Mouse (Mus musculus) CD4-positive, CD25-positive, alpha-beta regulatory T cell, adult 2 months (primary cell): Measurements from ENCODE around the gene Srcap.
A peak's percentile ranks its signal among the peaks of the same experiment; 100 is the strongest.
"Not testable (repeated sequence)": the region's sequence is repeated elsewhere in the genome, so short reads cannot be mapped to it uniquely, and the experiment has no call there.

Experiments used
- DNase-seq: peaks from one replicate; pipeline ENCODE4 v3.0.0-alpha.2; 2012; ENCODE audit warnings: low read depth, low spot score

Gene Srcap

DNA sequence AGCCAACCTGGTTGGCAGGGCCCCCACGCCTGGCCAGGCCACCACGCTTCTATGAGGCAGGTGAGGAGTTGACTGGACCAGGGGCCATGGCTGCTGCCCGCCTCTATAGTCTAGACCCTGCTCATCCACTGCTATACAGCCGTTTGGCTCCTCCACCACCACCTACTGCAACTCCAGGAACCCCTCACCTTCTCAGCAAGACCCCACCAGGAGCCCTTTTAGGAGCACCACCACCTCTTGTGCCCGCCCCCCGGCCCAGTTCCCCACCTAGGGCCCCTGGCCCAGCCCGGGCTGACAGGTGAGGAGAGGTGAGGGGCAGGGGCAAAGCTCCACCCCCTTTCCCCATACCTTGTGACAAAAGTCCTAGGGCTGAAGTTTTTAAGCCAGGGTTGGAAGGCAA is 21.8 kb upstream of the Srcap start:
- no peak for DNase-seq

DNA sequence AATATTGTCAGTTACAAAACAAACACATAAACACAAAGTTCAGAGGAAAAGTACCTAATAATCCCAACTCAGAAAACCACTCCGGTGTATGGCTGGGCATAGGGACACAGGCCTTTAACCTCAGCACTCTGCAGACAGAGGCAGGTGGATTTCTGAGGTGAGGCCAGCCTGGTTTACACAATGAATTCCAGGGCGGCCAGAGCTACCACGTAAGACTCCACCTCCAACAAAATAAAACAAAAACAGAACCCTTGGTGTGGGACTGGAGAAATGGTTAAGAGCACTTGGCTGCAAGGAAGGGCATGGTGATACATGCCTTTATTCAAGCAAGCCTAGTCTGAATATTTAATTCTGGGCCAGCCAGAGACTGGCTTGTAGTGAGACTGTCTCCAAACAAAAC is 19.9 kb upstream of the Srcap start:
- DNase-seq = no peak

DNA sequence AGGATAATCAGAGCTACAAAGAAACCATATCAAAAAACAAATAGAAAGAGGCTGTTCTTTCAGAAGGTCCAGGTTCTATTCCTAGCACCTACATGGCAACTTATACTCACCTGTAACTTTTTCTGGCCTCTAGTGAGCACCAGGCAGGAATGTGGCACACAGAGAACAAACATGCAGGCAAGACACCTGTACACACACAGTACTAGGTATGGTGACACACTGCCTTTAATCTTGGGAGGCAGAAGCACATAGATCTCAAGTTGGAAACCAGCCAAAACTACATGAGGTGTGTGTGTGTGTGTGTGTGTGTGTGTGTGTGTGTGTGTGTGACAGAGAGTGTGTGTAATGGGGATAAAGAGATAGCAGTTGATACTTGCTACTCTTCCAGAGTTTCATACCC is 17.1 kb upstream of the Srcap start:
- DNase-seq = no peak

DNA sequence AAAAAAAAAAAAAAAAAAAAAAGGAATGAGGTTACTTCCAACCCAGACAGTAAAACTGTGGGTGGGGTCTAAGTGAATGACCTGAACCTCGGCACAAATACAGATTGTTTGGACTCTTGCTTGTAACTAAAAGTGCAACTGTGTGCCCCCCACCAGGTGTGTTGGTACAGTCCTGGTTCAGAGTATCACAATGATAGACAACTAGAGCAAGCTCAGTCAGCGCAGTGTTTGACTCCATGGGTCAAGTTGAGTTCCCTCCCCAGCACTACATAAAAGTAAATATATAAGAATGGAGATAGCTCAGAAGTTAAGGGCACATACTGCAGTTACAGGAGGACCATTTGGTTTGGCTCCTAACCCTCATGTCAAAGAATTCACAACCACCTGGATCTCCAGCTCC is 14.4 kb upstream of the Srcap start:
- DNase-seq = no peak

DNA sequence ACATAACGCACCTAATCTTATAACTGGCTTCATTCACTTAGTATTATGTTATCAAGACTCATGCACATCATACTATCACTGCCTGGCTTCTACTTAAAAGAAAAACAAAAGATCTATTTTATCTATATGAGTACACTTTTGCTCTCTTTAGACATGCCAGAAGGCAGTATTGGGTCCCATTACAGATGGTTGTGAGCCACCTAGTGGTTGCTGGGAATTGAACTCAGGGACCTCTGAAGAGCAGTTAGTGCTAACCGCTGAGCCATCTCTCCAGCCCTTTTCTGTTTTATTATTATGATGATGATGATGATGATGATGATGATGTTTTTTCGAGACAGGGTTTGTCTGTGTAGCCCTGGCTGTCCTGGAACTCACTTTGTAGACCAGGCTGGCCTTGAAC is 13.4 kb upstream of the Srcap start:
- peak; percentile 74 for DNase-seq

DNA sequence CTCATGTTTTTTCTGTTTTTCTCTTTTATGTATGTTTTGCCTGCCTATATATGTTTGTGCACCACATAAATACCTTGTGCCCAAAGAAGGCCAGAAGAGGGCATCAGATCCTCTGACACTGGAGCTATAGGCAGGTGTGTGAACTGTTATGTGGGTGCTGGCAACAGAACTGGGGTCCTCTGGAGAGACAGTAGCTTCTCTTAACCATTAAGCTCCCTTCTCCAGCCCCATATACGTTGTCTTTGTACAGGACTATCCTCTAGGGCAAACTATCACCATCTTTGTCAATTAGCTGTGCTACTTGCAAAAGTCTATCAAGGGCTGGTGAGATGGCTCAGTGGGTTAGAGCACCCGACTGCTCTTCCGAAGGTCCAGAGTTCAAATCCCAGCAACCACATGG is 3.5 kb upstream of the Srcap start:
- DNase-seq = no peak

DNA sequence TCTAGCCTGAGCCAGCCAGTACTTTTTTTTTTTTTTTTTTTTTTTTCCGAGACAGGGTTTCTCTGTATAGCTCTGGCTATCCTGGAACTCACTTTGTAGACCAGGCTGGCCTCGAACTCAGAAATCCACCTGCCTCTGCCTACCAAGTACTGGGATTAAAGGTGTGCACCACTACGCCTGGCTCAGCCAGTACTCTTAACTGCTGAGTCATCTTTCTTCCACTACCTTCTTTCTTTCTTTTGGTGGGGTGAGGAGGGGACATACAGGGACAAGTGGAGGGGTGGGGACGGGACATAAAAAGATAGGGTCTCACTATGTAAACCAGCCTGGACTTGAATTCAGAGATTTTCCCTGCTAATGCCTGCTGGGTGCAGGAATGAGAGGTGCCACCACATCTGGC is 2.0 kb upstream of the Srcap start:
- DNase-seq = not testable (repeated sequence)

DNA sequence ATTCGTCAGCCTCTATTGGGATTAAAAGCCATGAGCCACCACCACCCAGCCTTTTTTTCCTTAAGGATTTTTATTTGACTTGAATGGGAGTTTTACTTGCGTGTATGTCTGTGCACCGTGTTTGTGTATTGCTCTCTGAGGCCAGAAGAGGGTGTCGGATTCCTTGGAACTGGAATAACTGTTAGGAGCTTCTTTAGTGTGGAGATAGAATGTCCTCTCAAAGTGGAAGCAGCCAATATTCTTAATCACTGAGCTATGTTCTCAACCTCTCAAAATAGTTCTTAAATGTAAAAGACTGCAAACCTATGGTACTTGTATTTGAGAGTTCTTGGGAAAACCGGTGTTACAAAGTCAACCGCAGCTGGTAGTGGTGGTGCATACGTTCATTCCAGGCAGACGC is 542 bp upstream of the Srcap start:
- DNase-seq = peak; percentile 20

DNA sequence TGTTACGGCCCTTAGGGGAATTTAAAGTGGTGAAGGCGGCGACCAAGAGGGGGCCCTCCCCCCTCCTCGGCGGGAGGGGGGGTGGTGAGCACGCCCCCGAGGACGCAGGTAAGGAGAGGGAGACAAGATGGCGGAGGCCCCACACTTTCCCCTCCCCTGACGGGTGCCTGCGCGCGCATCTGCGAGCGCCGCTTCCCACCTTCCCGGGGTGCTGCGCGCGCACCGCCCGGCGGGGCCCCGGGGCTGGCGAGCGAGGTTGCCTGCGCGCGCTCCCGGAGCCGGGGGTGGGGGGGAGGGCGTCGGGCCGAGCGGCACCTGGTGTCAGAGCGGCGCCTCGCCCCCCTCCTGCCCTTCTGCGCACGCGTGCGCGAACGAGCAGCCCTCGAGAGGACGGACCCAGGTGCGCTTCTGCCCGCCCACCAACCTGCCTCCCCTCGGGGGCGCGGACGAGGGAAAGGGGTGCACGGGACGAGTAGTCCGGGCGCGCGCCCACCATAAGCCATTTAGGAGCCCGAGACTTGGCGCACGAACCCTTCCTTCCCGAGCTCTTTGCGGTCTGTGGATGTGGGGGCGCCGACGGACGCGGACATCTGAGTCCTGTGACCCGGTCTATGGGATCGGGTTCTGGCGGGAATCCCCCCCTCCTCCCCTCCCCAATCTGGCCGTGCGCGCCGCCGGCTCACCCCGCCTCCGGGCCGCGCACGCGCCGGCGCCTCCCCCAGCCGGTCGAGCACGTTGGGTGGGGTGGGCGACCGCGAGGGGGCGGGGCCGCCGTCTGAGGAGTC is 640 bp downstream of the Srcap start:
- peak; percentile 97 for DNase-seq

DNA sequence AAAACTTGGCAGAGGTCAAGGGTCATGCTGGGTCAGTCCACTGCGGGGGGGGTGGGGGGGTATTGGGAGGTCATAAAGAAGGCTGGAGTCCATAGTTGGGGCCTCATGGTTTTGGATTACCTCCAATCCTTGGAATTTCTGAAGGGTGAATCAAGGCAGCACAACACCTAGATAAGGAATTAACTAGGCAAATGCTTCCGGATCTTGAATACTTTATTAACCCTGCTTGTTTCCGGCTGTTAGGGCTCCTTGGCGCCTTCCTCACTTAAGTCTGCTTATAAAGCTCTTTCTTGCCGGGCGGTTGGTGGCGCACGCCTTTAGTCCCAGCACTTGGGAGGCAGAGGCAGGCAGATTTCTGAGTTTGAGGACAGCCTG is 1.2 kb downstream of the Srcap start:
- peak; percentile 72 for DNase-seq

DNA sequence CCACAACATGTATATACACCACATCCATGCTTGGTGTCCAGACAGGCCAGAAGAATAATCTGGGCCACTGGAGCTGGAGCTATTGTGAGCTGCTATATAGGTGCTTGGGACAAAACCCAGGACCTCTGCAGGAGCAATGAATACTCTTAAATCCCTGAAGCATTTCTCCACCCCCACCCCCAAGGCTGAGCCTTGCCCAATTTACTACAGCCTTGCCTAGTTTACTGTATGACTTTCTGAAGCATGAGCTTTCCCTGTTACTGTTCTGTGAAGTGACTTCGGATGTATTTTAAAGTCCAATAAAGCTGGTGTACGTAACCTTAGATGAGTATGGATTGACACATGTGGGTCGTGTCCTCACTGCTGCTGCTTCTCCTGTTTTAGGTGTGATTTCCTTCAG is 2.0 kb downstream of the Srcap start:
- DNase-seq = no peak

DNA sequence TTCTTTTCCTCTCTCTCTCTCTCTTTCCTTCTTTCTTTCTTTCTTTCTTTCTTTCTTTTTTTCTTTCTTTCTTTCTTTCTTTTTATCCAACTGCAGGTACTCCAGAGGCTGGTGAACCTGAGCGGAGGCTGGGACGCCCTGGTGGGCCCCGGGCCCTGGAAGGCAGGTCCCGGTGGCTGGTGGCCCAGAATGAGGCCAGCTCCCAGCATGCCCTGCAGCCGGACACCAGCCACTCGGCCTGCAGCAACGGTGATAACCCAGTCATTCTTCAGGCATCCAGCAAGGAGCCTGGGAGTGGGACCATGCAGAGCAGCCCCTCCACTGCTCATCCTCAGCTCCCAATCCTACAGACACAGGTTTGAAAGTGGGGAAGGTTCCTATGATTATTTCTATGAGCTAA is 4.1 kb downstream of the Srcap start:
- DNase-seq = no peak

DNA sequence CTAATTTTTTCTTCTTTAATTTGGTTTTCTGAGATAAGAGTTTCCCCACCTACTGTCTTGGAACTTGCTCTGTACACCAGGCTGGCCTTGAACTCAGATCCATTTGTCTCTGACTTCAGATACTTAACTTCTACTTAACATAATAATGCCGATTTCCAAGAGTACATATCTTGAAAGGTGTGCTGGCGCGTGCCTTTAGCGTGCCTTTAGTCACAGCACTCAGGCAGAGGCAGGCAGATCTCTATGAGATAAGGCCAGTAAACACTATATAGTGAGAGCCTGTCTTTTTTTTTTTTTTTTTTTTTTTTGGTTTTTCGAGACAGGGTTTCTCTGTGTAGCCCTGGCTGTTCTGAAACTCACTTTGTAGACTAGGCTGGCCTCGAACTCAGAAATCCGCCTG is 4.6 kb downstream of the Srcap start:
- DNase-seq = no peak

DNA sequence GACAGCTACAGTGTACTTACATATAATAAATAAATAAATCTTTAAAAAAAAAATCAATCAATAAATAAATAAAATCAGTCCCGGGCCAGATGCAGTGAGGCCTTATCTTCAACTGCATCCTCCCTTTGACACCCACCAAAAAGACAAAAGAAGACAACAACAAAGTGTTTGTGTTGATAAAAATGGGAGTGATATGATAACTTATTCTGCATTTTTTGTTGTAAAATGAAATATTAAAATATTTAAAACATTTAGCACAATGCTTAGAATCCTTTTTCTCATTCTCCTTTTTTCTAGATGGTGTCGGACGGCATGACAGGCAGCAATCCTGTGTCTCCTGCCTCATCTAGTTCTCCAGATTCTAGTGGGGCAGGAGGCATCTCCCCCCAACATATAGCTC is 7.5 kb downstream of the Srcap start, which contains the start of gene Gm42715:
Gene Gm42715 (plus strand): TSS at position 301 of the 400 bp plus-strand sequence.
- no peak for DNase-seq

DNA sequence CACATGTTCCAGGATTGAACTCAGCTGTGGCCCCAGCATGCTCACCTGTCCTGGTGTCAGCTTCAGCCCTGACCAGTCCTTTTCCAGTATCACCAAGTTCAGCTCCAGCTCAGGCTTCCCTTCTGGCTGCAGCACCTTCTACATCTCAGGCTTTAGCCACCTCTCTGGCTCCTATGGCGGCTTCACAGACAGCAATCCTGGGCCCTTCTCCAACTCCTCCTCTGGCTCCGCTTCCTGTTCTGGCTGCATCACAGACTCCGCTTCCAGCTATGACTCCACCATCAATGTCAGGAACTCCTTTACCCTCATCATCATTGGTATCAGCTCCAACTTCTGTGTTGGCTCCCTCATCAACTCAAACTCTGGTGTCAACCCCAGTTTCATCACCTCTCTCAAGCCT is 29.9 kb downstream of the Srcap start:
- DNase-seq = no peak

DNA sequence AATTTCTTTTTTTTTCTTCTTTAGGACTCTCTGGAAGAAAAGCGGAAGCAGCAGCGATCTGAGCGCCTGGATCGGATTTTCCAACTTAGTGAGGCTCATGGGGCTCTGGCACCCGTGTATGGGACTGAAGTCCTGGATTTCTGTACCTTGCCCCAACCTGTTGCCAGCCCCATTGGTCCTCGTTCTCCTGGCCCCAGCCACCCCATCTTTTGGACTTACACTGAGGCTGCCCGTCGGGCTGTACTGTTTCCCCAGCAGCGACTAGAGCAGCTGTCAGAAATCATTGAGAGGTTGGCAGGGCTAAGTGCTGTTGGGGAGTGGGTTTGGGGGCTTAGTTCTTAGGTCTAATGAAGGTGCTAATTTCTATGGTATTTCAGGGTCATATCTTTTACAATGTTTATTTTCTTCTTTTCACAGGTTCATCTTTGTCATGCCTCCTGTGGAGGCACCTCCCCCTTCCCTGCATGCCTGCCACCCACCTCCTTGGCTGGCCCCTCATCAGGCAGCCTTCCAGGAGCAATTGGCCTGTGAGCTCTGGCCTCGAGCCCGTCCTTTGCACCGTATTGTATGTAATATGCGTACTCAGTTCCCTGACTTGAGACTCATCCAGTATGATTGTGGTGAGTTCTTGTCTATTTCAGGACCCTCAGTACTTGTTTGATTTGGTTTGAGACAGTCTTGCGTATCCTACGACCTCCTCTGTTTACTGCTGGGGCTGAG is 37.5 kb downstream of the Srcap start:
- no peak for DNase-seq

DNA sequence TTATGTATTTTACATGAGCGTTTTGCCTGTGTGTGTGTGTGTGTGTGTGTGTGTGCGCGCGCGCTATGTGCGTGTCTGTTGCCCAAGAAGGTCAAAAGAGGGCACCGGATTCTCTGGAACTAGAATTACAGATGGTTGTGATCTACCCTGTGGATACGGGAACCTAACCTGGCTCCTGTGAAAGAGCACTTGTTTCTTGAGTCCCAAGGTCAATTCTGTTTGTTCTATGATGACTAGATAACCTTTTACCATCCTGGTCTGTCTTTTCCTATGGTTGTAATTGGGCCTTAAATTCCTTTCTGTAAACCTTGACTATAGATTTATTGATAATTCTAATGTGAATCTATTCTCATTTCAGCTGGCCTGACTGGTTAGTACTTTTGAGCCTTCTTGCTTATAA is 39.8 kb downstream of the Srcap start:
- no peak for DNase-seq

DNA sequence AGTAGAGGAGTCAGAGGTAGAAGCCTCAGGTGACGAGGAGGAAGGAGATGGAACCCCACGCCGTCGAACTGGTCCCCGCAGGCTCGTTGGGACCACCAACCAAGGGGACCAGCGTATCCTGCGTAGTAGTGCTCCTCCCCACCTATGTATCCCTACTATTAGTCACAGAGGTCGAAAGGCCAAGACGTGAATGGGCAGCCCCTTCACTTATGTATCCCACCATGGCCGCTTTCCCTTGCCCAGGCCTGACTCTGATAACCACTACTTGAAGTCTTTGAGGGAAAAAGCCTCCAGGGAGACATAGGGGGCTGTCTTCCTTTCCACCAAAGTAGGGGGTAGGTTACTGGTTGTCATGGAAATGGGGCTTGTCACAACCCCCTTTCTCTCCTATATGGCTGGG is 48.8 kb downstream of the Srcap start:
- DNase-seq = no peak

DNA sequence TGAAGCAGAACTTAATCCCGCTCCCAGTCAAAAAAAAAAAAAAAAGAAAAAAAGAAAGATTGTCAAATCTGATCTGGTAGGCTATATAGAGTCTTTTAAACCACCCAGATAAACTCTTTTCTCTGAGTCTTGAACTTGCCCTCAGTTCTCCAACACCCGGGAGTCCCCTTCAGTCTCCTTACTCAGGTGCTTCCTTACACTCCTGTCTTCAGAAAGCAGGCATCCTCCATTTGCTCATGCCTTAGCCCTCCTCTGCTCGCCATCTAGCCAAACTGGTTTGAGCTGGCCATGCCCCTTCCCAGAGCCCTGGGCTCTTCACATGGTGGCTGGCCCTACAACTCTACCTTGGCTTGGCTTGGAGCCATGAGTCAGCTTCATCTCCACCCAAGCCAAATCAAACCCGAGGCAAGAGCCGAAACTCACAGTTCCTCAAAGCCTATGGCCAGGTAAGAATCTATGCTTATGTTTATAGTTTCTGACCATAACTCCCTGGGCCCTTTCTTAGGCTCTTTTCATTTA is 49.6 kb downstream of the Srcap start, which contains the start of gene Tmem265:
Gene Tmem265 (plus strand): TSS at position 51 of the 519 bp plus-strand sequence.
- no peak for DNase-seq

DNA sequence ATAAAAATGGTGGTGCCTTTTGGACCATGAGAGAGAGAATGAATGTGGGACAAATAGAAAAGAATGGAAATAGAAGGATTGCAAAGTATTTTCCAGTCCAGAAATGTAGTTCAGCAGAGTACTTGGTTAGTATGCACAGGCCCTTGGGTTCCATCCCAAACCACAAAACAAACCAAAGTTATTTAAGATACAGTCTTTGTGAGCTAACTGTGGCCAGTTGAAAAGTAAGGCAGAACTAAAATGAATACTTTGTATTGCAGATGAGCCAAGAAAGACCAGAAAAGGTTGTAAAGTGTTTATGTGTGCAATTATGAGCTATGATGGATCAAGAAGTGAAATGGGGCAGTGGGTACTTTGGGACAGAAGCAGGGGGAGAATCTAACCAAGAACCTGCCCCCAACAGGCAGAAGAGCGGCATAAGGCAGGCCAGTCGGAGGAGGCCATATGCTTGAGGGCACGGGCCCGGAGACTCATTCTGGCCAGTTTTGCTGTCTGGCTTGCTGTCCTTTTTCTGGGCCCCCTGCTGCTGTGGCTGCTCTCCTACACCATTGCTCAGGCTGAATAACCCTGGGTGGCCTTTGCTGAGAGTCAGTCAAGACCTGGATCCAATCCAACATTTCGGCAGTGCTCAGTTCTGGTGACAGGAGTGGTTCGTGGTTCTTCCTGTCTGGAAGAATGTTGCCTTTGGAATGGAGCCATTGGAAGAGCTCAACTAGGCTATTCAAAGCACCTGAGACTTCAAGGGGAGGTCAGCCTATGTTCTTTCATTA is 52.8 kb downstream of the Srcap start:
- no peak for DNase-seq

DNA sequence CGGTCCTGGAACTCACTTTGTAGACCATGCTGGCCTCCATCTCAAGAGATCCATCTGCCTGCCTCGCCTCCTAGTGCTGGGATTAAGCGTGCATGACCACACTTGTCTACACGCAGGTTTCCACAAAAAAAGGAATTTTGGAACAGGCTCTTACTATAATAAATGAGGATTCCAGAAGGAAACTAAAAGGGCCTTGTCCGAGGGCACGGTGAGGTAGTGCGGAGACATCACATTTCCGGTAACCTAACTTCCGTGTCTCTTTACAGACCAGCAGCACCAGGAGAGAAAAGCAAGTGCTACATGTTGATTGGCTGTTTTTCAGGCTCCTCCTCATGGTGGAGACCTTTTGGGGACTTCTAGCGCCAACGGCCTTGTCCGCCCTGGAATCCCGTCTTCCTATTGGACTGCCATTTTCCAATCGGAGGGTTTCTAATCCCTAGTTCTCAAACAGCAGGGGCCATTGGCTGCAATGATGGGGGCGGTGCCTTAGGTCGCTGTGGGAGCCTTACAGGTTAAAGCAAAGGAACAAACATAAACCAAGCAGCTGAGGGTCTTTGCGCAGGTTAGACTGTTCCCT is 61.2 kb downstream of the Srcap start, which contains the start of gene Phkg2:
Gene Phkg2 (plus strand): TSS at position 446 of the 577 bp plus-strand sequence.
- peak; percentile 96 for DNase-seq
